Mouse (Mus musculus) hindbrain, embryonic 14.5 days (tissue): ENCODE measurements around the gene Ccdc180. TPM values are rescaled to one million over a fixed set of nuclear protein-coding genes. Genes with fewer than 3 reads are reported as not detected.

ENCODE experiments used
- ATAC-seq: fragments of 200-750 bp; cut with Nextera tagmentation; 2 replicates; pipeline ENCODE4 v1.8.0; 2017; ENCODE audit warnings: moderate number of reproducible peaks, mild to moderate bottlenecking, moderate TSS enrichment, moderate library complexity; ENCODE audit not compliant: low FRiP score
- DNase-seq: peaks from one replicate; pipeline ENCODE4 v3.0.0-alpha.2; 2015; ENCODE audit warnings: low spot score
- H3K27ac ChIP-seq: fragments of 300-500 bp; sonication (generic); 2 replicates; pipeline ENCODE4 v1.5.1; 2014; ENCODE audit warnings: mild to moderate bottlenecking, moderate library complexity
- H3K27me3 ChIP-seq: fragments of 300-500 bp; sonication (generic); 2 replicates; pipeline ENCODE4 v1.6.1; 2014; ENCODE audit warnings: mild to moderate bottlenecking, low read length, mixed read lengths; ENCODE audit not compliant: control insufficient read depth, insufficient read depth
- H3K36me3 ChIP-seq: fragments of 300-500 bp; sonication (generic); replicated peaks from 2 replicates; pipeline ENCODE4 v1.6.1; 2014; ENCODE audit not compliant: control insufficient read depth, insufficient read depth
- H3K4me1 ChIP-seq: fragments of 300-500 bp; sonication (generic); replicated peaks from 2 replicates; pipeline ENCODE4 v1.6.1; 2014; ENCODE audit warnings: antibody characterized with exemption, low read length, mixed read lengths; ENCODE audit not compliant: control insufficient read depth, insufficient read depth
- H3K4me2 ChIP-seq: fragments of 300-500 bp; sonication (generic); replicated peaks from 2 replicates; pipeline ENCODE4 v1.6.1; 2014; ENCODE audit warnings: mild to moderate bottlenecking, moderate library complexity
- H3K4me3 ChIP-seq: fragments of 300-500 bp; sonication (generic); replicated peaks from 2 replicates; pipeline ENCODE4 v1.5.1; 2014; ENCODE audit warnings: mild to moderate bottlenecking, low read length
- H3K9ac ChIP-seq: fragments of 300-500 bp; sonication (generic); 2 replicates; pipeline ENCODE4 v1.6.1; 2014
- H3K9me3 ChIP-seq: fragments of 300-500 bp; sonication (generic); 2 replicates; pipeline ENCODE4 v1.6.1; 2016; ENCODE audit warnings: low read length; ENCODE audit not compliant: control insufficient read depth
- whole genome bisulfite sequencing: fragments of 180-500 bp; shearing (Covaris S2); extraction: QIAGEN DNeasy Blood & Tissue Kit; methylation state at CpG from one replicate; pipeline ENCODE4 v1.1.7; 2014; 5-methylcytosine and 5-hydroxymethylcytosine counted together
- polyA plus RNA-seq: library from polyadenylated mRNA; unstranded; fragments of >200 nt; fragmentation: Nextera tagmentation; extraction: Ambion mirVana; gene quantifications from 2 replicates; pipeline ENCODE4 v1.2.1, GENCODE M21; 2014

The Ccdc180 gene
- polyA plus RNA-seq, 1 experiment from 2014 or later = 0.59 TPM

- 81% methylated on average over 10 of the region's 10 CpGs for WGBS
Measured at GRCm38 (mm10) chr4:45964771-45965439, 74.8 kb downstream of the Ccdc180 start, which contains the start of gene Tdrd7. Gene Tdrd7 (plus strand): TSS chr4:45965334.

DNA sequence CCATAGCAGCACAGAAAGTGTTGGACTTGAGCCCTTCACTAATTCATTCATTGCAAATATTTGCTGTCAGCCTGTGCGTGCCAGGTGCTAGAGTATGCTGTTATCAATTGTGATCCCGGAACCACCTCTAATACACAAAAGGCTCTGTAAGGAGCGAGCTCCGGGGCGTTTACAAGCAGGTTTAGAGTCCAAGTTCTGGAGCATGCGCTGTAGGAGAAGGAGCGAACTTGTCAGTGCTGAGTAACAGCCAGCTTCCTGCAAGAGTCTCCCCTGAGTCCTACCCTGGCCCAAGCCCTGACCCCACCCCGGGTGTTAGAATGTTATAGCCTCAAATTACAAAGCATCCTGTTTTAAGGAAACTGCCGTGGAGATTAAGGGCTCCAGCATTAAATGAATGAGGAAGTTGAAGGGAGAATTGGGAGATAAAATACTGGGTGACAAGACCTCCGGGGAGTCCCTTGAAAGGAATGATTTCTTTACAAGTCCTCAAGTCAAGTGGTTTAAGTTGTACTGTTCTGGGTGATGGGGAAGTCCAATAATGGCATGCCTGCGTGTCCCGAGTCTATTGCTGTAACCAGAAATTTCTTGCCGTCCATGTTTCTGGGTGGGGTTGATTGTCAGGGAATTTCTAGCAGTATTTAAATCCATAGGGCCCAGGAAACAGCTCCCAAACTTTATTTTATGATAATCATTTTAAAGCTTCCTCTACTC lies 75.8 kb downstream of the Ccdc180 start:
- ATAC-seq (no peak), DNase-seq (no peak)
- Histone ChIP-seq H3K9ac (no peak overlapping the region), H3K9me3 (no peaks in the 10 kb centered on the region), H3K4me1 (0 out of 2 replicates have a peak, but pooled peaks cover 8% of the 10 kb centered on the region), H3K4me3 (no peak overlapping the region), H3K36me3 (no peaks in the 10 kb centered on the region), H3K4me2 (no peak overlapping the region), H3K27me3 (no peaks in the 10 kb centered on the region), H3K27ac (no peak overlapping the region)
- 58% methylated on average over 13 of the region's 13 CpGs for WGBS

More at GRCm38 (mm10) chr4:45964771-45965439, 74.8 kb downstream of the Ccdc180 start, which contains the start of gene Tdrd7:
- Histone ChIP-seq H3K9me3 (no peaks in the 10 kb centered on the region), H3K36me3 (no peaks in the 10 kb centered on the region), H3K27me3 (no peaks in the 10 kb centered on the region), H3K4me2 (no peak within 1 kb of the TSS), H3K27ac (no peak within 1 kb of the TSS), H3K4me3 (no peak within 1 kb of the TSS), H3K4me1 (0 out of 2 replicates have a peak, but pooled peaks cover 8% of the 10 kb centered on the region), H3K9ac (no peak within 1 kb of the TSS)
- no peak for DNase-seq
- no peak for ATAC-seq

DNA sequence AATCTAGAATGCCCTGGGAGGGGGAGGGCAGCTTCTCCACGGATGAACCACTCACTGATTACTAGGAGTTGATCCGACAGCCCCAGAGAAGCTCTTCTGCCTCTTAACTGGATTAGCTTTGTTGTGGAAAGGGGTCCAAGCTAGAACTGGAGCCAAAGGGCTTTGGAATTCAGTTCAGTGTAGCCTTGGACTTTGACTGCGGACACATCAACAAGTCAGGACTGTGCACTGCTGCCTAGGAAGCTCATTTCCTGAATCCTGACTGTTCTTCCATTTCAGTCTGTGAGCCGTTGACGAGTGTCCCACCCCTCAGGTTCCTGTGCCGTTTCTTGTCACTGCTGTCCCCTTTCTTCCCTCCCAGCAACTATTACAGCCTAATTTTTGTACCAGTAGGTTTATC lies 76.6 kb downstream of the Ccdc180 start:
- Histone ChIP-seq H3K36me3 (no peaks in the 10 kb centered on the region), H3K9ac (no peak overlapping the region), H3K27ac (no peak overlapping the region), H3K27me3 (no peaks in the 10 kb centered on the region), H3K4me1 (0 out of 2 replicates have a peak, but pooled peaks cover 8% of the 10 kb centered on the region), H3K4me2 (no peak overlapping the region), H3K4me3 (no peak overlapping the region), H3K9me3 (no peaks in the 10 kb centered on the region)
- ATAC-seq = no peak
- WGBS = 38% methylated on average over 6 of the region's 6 CpGs
- DNase-seq = no peak

DNA sequence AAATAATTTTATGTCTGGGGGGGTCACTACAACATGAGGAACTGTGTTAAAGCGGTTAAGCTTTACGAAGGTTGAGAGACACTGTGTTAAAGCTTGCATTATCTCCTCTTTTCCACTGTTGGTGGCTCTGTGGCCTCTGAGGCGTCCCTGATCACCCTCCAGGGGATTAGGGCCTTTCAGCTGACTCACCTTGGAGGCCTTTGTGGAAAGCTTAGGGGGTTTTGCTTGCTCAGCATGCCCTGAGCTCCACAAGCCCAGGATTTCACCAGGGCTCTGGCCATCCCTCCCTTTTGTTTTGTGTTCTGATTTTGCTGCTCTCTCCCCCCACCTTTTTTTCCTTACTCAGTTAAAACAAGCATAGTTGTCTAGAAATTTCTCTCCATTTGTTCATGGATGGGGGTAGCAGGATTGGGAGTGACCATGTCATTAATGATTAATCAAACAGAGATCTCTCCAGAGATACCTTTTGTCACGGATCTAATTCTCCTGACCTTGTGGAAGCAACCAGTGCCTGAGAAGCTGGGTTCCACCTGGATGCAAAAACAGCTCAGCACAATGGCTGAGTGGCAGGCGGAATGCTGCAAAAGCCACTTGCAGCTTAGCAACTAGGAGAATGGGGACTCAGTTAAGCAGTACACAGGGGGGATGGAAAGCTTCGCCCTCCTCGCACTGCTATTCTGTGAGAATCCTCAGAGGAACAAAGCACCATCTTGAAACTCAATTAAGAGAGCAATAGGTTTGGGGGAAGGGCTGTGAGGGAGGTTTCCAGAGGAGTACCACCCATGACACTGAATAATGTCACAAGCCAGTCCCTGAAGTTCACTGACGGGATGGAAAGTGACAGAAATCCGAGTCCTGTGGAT lies 77.6 kb downstream of the Ccdc180 start:
- Histone ChIP-seq H3K27me3 (no peaks in the 10 kb centered on the region), H3K4me2 (no peak overlapping the region), H3K9ac (no peak overlapping the region), H3K36me3 (no peaks in the 10 kb centered on the region), H3K4me1 (0 out of 2 replicates have a peak, but pooled peaks cover 8% of the 10 kb centered on the region), H3K9me3 (no peaks in the 10 kb centered on the region), H3K4me3 (no peak overlapping the region), H3K27ac (no peak overlapping the region)
- 21% methylated on average over 9 of the region's 9 CpGs for WGBS
- ATAC-seq = no peak
- peak; percentile 38 for DNase-seq

DNA sequence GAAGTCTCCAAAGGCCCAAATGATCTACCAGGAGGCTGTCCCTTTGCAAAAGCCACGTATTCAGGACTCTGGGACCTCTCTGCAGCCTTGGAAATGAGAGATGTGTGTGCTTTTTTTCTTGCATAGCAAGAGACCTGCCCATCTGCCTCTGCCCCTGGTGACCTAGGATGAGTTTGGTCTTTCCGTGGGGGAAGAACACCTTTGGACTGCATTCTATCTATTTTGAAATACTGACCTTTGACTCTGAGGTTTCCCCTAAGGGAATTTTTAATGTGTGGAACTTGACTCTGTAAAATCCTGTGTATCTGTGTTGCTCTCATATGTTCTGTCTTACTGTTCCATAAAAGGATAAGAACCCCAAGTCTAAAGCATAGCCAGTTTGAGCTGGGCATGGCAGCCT lies 78.9 kb downstream of the Ccdc180 start:
- no peak overlapping the region for H3K4me2 ChIP-seq
- DNase-seq = no peak
- no peaks in the 10 kb centered on the region for H3K27me3 ChIP-seq
- no peaks in the 10 kb centered on the region for H3K36me3 ChIP-seq
- H3K4me3 ChIP-seq = no peak overlapping the region
- no peak overlapping the region for H3K27ac ChIP-seq
- ATAC-seq = no peak
- peaks cover 21% of the 10 kb centered on the region for H3K4me1 ChIP-seq
- no peak overlapping the region for H3K9ac ChIP-seq
- 58% methylated on average over 2 of the region's 2 CpGs for WGBS
- H3K9me3 ChIP-seq = no peaks in the 10 kb centered on the region

GRCm38 (mm10) chr4:45970048-45970560 lies 80.0 kb downstream of the Ccdc180 start:
- no peak overlapping the region for H3K4me3 ChIP-seq
- H3K4me2 ChIP-seq = no peak overlapping the region
- H3K36me3 ChIP-seq = no peaks in the 10 kb centered on the region
- H3K27ac ChIP-seq = no peak overlapping the region
- H3K4me1 ChIP-seq = peaks cover 24% of the 10 kb centered on the region
- no peaks in the 10 kb centered on the region for H3K9me3 ChIP-seq
- WGBS = 72% methylated on average over 7 of the region's 7 CpGs
- DNase-seq (no peak), ATAC-seq (no peak)
- H3K27me3 ChIP-seq = no peaks in the 10 kb centered on the region
- no peak overlapping the region for H3K9ac ChIP-seq

GRCm38 (mm10) chr4:45971806-45972447 lies 81.8 kb downstream of the Ccdc180 start:
- peak overlapping the region; percentile 61 for H3K27ac ChIP-seq

GRCm38 (mm10) chr4:45972448-45972854 lies 82.3 kb downstream of the Ccdc180 start:
- Histone ChIP-seq H3K9me3 (no peaks in the 10 kb centered on the region), H3K4me2 (peak overlapping the region; percentile 84), H3K4me1 (peaks cover 23% of the 10 kb centered on the region), H3K27me3 (no peaks in the 10 kb centered on the region), H3K9ac (peak overlapping the region; percentile 75), H3K4me3 (peak overlapping the region; percentile 79), H3K27ac (peak overlapping the region; percentile 61), H3K36me3 (no peaks in the 10 kb centered on the region)
- DNase-seq (no peak), ATAC-seq (no peak; the same call in none of the 2 replicates)
- under 1% methylated on average over 46 of the region's 53 CpGs for WGBS

More at GRCm38 (mm10) chr4:45971806-45972447, 81.8 kb downstream of the Ccdc180 start:
- peak overlapping the region; percentile 75 for H3K9ac ChIP-seq
- H3K4me3 ChIP-seq = peak overlapping the region; percentile 79
- peak; percentile 96 for DNase-seq
- peak overlapping the region; percentile 84 for H3K4me2 ChIP-seq
- no peaks in the 10 kb centered on the region for H3K9me3 ChIP-seq
- WGBS = 4% methylated on average over 48 of the region's 51 CpGs
- ATAC-seq = peak; percentile 97
- H3K4me1 ChIP-seq = peaks cover 24% of the 10 kb centered on the region
- no peaks in the 10 kb centered on the region for H3K36me3 ChIP-seq
- no peaks in the 10 kb centered on the region for H3K27me3 ChIP-seq
